Mouse (Mus musculus) C2C12 (cell line): ENCODE measurements at regions not wholly inside any gene's neighbourhood (a gene's known extent, or its start where the extent isn't known, plus 50 kb on each side); places are given as distances from the start of the nearest gene placed in this dataset.

Experiments used
- CEBPB ChIP-seq: IDR thresholded peaks from one replicate; pipeline ENCODE4 v1.6.1; 2011; ENCODE audit warnings: low read depth, mild to moderate bottlenecking, control low read depth, moderate library complexity
- CTCF ChIP-seq: IDR thresholded peaks from one replicate; pipeline ENCODE4 v1.5.1; 2011; ENCODE audit not compliant: control insufficient read depth, insufficient read depth, insufficient read length
- MAX ChIP-seq: IDR thresholded peaks from one replicate; pipeline ENCODE4 v1.6.1; 2011; ENCODE audit warnings: mild to moderate bottlenecking, control low read depth
- USF1 ChIP-seq: IDR thresholded peaks from one replicate; pipeline ENCODE4 v1.6.1; 2011; ENCODE audit warnings: low read depth, mild to moderate bottlenecking, control low read depth, moderate library complexity

DNA sequence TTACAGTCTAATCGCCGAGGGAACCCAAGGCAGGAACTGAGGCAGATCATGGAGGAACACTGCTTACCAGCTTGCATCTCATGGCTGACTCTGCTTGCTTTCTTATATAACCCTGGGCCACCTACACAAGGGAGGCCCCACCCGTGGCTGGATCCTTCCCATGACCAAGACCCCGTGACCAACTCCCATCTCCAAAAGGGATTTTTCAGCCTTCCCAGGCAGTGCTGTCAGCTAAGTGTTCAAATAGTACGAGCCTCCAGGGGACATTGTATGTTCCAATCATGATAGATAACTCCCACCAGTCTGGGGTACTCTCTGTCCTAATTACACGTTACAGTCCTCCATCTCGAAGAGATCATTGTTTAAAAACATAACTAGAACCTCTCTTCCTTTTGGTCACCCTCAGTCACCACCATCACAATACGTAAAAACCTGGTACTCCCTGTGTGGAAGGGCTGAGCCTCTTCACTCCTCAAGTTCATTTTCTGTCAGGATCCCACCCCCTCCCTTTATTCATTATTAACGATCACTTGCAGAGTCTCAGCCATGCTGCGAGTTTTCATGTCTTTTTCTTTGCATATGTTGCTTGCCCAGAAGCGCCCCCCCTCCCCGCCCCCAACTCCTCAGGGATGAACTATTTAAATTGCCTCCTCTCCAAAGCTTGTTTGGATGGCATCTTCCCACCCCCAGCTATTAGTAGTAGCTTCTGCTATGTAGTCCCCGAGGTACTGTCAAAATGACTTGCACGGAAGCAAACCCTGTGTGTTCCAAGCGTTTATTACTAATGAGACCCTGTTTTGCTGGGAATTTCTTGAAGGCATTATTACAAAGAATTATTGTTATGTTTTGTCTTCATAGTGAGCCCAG is 406.2 kb upstream of the Mmadhc start:
- TF ChIP-seq CTCF (no peak), USF1 (no peak), MAX (no peak), CEBPB (no peak)
